Mouse (Mus musculus) stomach, embryonic 16.5 days (tissue): ENCODE results near the gene Yap1. TPM values are rescaled to one million over a fixed set of nuclear protein-coding genes. Genes with fewer than 3 reads are reported as not detected.

Source experiments
- ATAC-seq: fragments of 200-750 bp; cut with Nextera tagmentation; 2 replicates; pipeline ENCODE4 v1.8.0; 2017; ENCODE audit warnings: moderate number of reproducible peaks, moderate TSS enrichment; ENCODE audit not compliant: insufficient read depth, low FRiP score
- H3K27ac ChIP-seq: fragments of 300-500 bp; sonication (generic); 2 replicates; pipeline ENCODE4 v1.5.1; 2014; ENCODE audit warnings: low read length
- H3K27me3 ChIP-seq: fragments of 300-500 bp; sonication (generic); 2 replicates; pipeline ENCODE4 v1.6.1; 2014; ENCODE audit warnings: low read length, control low read depth, mixed read lengths; ENCODE audit not compliant: control insufficient read depth, insufficient read depth
- H3K36me3 ChIP-seq: fragments of 300-500 bp; sonication (generic); 2 replicates; pipeline ENCODE4 v1.6.1; 2014; ENCODE audit warnings: low read length; ENCODE audit not compliant: control insufficient read depth, insufficient read depth
- H3K4me1 ChIP-seq: fragments of 300-500 bp; sonication (generic); 2 replicates; pipeline ENCODE4 v1.6.1; 2014; ENCODE audit warnings: low read length, control low read depth, mixed read lengths; ENCODE audit not compliant: control insufficient read depth, insufficient read depth
- H3K4me2 ChIP-seq: fragments of 300-500 bp; sonication (generic); 2 replicates; pipeline ENCODE4 v1.6.1; 2014; ENCODE audit warnings: low read depth, low read length, mixed read lengths
- H3K4me3 ChIP-seq: fragments of 300-500 bp; sonication (generic); replicated peaks from 2 replicates; pipeline ENCODE4 v1.5.1; 2014; ENCODE audit warnings: mild to moderate bottlenecking, low read length
- H3K9ac ChIP-seq: fragments of 300-500 bp; sonication (generic); 2 replicates; pipeline ENCODE4 v1.6.1; 2014; ENCODE audit warnings: low read length
- H3K9me3 ChIP-seq: fragments of 300-500 bp; sonication (generic); replicated peaks from 2 replicates; pipeline ENCODE4 v1.6.1; 2016; ENCODE audit warnings: low read length, control low read depth; ENCODE audit not compliant: control insufficient read depth
- WGBS: fragments of 180-500 bp; shearing (Covaris S2); extraction: QIAGEN DNeasy Blood & Tissue Kit; methylation state at CpG from one replicate; pipeline ENCODE4 v1.1.7; 2014; 5-methylcytosine and 5-hydroxymethylcytosine counted together
- polyA plus RNA-seq: library from polyadenylated mRNA; unstranded; fragments of >200 nt; fragmentation: Nextera tagmentation; extraction: Ambion mirVana; gene quantifications from 2 replicates; pipeline ENCODE4 v1.2.1, GENCODE M21; 2015

The Yap1 gene
- polyA plus RNA-seq: 21.3 and 23.8 TPM in 2 replicates

DNA sequence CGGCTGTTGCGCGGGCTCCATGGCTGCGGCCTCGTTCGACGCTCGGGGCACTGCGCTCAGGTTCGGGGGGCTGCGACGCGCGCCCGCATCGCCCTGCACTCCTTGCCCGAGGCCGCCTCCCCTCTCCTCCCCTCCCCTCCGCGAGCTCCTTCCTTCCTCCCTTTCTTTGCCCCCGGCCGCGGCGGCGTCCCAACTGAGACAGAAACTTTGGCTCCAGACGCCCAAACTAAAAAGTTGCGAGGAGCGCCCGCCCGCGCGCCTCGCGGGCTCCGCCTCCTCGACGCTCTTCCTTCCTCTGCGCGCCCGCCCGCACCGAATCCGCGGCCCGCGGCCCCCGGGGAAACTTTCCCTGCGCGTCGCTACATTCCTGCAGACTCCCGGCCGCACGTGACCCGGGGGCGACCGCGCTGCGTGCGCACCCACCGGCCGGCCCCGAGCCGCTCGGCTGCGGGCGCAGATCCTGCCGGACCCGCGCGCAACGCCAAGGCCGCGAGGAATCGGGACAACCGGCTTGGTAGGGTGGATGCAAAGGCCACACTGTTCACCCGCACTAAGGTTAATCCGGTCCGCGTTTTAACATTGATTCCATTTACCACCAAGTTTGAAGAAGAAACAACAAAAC lies at the start of gene Yap1:
Gene Yap1, minus strand, starts transcription at position 227 of the 622 bp plus-strand sequence.
- ATAC-seq: peak; percentile 87
- H3K4me1 ChIP-seq: peaks cover 9% of the 10 kb centered on the region
- no peaks in the 10 kb centered on the region for H3K9me3 ChIP-seq
- peak within 1 kb of the TSS; percentile 98 for H3K9ac ChIP-seq
- peak within 1 kb of the TSS; percentile 71 for H3K4me2 ChIP-seq
- peak within 1 kb of the TSS; percentile 97 for H3K27ac ChIP-seq
- no peaks in the 10 kb centered on the region for H3K27me3 ChIP-seq
- peak within 1 kb of the TSS; percentile 84 for H3K4me3 ChIP-seq
- H3K36me3 ChIP-seq: no peaks in the 10 kb centered on the region
- under 1% methylated on average over 67 of the region's 79 CpGs for WGBS

DNA sequence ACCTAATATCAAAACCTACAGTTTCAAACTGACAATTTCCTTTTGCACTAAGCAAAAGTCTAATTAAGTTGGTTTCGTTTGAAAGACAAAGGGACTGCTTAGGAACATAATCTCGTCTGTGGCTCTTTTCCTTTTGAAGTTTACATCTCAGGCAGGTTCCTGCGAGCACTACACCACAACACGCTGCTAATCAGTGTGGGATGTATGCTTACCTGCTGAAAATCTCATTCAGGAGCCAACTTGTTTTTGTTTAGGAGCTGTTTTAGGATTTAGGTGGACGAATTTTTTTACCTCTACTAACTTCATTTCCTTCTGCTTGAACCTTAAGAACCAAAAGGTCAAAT lies 38.6 kb upstream of the Yap1 start:
- no peak for ATAC-seq
- Histone ChIP-seq H3K9ac (peak overlapping the region; percentile 81), H3K4me3 (peak overlapping the region; percentile 87), H3K36me3 (no peaks in the 10 kb centered on the region), H3K27me3 (no peaks in the 10 kb centered on the region), H3K4me2 (peak overlapping the region; percentile 59), H3K9me3 (no peaks in the 10 kb centered on the region), H3K4me1 (0 out of 2 replicates have a peak, but pooled peaks cover 4% of the 10 kb centered on the region), H3K27ac (peak overlapping the region; percentile 72; the same call in 1 of the 2 replicates)
- WGBS: 14% methylated on average over 5 of the region's 5 CpGs

DNA sequence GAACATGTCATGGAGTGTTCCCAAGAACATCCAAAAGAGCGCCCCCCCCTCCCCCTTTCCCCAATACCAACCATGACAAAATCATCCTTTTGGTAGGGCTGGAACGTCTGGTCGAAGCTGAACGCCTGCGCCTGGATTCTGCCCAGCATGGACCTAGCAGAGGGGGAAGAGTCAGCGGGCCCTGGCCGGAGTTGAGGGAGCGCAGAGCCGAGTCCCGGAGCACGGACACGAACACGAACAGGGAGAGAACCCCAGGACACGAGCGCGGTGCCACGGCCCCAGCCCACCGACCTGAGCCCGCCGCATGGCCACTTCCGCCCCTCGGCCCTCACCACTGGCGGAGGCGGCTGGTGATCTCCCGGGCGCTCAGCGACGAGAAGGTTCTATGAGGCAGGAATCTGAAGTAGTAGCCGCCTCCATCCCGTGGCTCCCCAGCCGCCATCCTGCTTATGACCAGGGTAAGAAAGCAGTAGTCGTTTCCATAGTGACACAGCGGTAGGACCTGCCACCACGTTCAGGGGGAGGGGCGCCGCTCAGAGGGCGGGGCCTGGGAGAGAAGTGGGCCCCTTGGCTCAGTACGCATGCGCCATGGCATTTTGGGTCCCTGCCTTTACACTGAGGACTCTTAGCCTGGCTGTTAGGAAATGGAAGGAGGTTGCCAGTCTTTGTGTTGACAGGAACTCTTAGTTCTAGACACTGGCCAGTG lies 38.1 kb upstream of the Yap1 start, which contains the start of gene Cfap300:
Gene Cfap300, minus strand, starts transcription at position 486 of the 706 bp plus-strand sequence.
- 0 out of 2 replicates have a peak, but pooled peaks cover 4% of the 10 kb centered on the region for H3K4me1 ChIP-seq
- peak within 1 kb of the TSS; percentile 87 for H3K4me3 ChIP-seq
- ATAC-seq: peak; percentile 97
- H3K27ac ChIP-seq: peak within 1 kb of the TSS; percentile 72
- H3K4me2 ChIP-seq: peak within 1 kb of the TSS; percentile 59
- H3K36me3 ChIP-seq: no peaks in the 10 kb centered on the region
- under 1% methylated on average over 39 of the region's 39 CpGs for WGBS
- peak within 1 kb of the TSS; percentile 81 for H3K9ac ChIP-seq
- H3K9me3 ChIP-seq: no peaks in the 10 kb centered on the region
- no peaks in the 10 kb centered on the region for H3K27me3 ChIP-seq

DNA sequence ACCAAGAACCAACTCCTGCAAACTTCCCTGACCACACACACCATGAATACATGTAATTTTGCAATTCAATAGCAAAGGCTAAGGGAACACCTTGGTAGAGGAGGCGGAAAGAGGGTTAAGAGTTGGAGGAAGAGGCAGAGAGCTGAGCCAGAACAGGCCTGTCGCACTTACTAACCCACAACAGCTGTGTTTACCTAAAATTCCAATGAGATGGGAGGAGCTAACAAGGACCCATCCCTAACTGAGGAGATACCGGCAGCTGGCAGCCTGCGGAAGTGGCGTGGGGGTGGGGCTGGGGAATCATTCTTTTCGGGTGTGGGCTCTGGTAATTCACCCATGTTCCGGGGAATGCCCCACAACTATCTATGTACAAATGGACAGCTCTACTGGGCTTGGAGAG lies 31.1 kb upstream of the Yap1 start:
- no peaks in the 10 kb centered on the region for H3K9me3 ChIP-seq
- H3K36me3 ChIP-seq: no peaks in the 10 kb centered on the region
- 10% methylated on average over 7 of the region's 7 CpGs for WGBS
- ATAC-seq: peak; percentile 83
- H3K4me2 ChIP-seq: peak overlapping the region; percentile 17
- H3K4me3 ChIP-seq: no peak overlapping the region; the same call in 1 of the 2 replicates
- peaks cover 3% of the 10 kb centered on the region; the same call in 1 of the 2 replicates for H3K4me1 ChIP-seq
- no peaks in the 10 kb centered on the region for H3K27me3 ChIP-seq
- peak overlapping the region; percentile 6; the same call in 1 of the 2 replicates for H3K27ac ChIP-seq
- H3K9ac ChIP-seq: no peak overlapping the region

DNA sequence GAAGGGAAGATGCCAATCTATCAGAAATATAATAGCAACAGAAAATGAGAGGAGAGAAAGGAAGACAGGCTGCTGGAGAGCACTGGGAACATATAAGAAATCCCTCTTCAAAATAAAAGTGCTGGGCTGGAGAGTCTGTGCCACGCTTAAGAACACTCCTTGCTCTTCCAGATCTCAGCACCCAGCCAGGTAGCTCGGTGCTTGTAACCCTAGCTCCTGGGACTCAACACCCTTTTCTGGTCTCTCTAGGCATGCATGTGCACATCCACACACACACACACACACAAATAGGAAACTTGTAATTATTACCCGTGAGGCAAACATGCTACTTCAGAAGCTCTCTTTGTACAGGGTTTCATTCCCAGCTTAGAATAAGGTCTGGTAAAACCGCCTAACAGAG lies 30.7 kb upstream of the Yap1 start:
- H3K27ac ChIP-seq: peak overlapping the region; percentile 6; the same call in 1 of the 2 replicates
- no peaks in the 10 kb centered on the region for H3K36me3 ChIP-seq
- H3K4me1 ChIP-seq: peaks cover 3% of the 10 kb centered on the region; the same call in 1 of the 2 replicates
- H3K4me3 ChIP-seq: no peak overlapping the region
- 45% methylated on average over 4 of the region's 4 CpGs for WGBS
- H3K9ac ChIP-seq: no peak overlapping the region
- H3K9me3 ChIP-seq: no peaks in the 10 kb centered on the region
- H3K4me2 ChIP-seq: no peak overlapping the region
- H3K27me3 ChIP-seq: no peaks in the 10 kb centered on the region
- no peak for ATAC-seq

DNA sequence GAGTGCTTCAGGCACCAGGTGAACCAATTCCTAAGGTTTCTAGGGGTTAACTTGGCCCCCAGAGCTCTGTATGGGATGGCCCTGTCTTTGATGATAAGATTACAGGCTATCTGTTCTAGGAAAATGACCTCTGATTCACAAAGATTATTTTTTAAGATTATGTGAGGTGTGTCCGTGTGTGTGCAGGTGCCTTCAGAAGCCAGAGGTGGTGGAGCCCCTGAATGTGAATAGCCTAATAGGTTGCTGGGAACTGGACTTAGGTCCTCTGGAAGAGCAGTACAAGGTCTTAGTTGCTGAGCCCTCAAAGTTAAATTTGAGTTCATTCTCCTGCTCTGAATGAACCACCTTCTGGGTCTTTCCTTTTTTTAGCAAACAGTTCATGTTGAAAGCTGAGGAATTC lies 29.7 kb upstream of the Yap1 start:
- H3K4me2 ChIP-seq: no peak overlapping the region
- H3K9me3 ChIP-seq: no peaks in the 10 kb centered on the region
- H3K4me1 ChIP-seq: peaks cover 3% of the 10 kb centered on the region; the same call in 1 of the 2 replicates
- H3K27ac ChIP-seq: no peak overlapping the region
- ATAC-seq: no peak
- H3K36me3 ChIP-seq: no peaks in the 10 kb centered on the region
- no peak overlapping the region for H3K9ac ChIP-seq
- WGBS: 65% methylated on average over 1 of the region's 1 CpGs
- no peak overlapping the region for H3K4me3 ChIP-seq
- no peaks in the 10 kb centered on the region for H3K27me3 ChIP-seq

DNA sequence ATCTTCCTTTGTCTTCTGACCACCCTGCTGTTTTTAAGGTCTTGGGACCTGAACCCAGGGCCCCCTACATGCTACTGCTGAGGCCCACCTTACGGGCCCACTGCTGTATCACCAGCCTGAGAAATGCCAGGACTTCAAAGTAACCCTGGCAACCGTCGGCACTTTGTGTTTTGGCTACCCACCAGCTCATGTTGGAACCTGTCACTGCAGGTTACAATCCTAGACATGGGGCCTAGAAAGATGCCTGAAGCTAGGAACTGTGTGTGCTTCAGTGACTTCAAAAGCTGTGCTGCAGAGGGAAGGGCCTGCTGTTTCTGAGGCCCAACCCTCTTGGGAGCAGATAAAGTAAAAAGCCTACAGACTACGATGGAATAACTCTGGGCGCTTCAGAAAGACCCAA lies 28.5 kb upstream of the Yap1 start:
- H3K9me3 ChIP-seq: no peaks in the 10 kb centered on the region
- no peaks in the 10 kb centered on the region for H3K27me3 ChIP-seq
- no peak overlapping the region for H3K4me3 ChIP-seq
- peaks cover 3% of the 10 kb centered on the region; the same call in 1 of the 2 replicates for H3K4me1 ChIP-seq
- H3K36me3 ChIP-seq: no peaks in the 10 kb centered on the region
- H3K4me2 ChIP-seq: no peak overlapping the region
- no peak overlapping the region for H3K27ac ChIP-seq
- 71% methylated on average over 5 of the region's 5 CpGs for WGBS
- no peak for ATAC-seq
- H3K9ac ChIP-seq: no peak overlapping the region

DNA sequence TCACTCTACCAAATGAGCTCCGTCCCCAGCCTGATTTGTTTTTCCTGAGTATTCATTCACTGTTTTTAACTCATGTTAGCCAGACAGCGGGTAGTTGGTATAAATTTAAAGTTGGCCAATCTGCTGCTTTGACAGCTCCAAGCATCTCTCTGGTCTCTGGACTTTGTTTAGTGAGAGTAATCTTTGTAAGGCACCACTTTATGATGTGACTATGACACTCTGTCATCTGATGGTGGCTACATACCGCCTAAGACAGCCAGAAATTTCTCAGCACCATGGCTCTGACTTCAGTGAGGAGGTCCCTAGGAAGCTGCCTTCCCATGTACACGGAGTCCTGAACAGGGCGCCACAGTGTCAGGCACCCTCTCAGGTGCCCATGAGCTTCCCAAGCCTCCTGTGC lies 14.2 kb upstream of the Yap1 start:
- no peak for ATAC-seq
- H3K36me3 ChIP-seq: no peaks in the 10 kb centered on the region
- no peaks in the 10 kb centered on the region for H3K27me3 ChIP-seq
- no peak overlapping the region for H3K4me2 ChIP-seq
- H3K27ac ChIP-seq: no peak overlapping the region
- H3K9ac ChIP-seq: no peak overlapping the region
- no peaks in the 10 kb centered on the region for H3K4me1 ChIP-seq
- 83% methylated on average over 5 of the region's 5 CpGs for WGBS
- no peaks in the 10 kb centered on the region for H3K9me3 ChIP-seq
- no peak overlapping the region for H3K4me3 ChIP-seq

DNA sequence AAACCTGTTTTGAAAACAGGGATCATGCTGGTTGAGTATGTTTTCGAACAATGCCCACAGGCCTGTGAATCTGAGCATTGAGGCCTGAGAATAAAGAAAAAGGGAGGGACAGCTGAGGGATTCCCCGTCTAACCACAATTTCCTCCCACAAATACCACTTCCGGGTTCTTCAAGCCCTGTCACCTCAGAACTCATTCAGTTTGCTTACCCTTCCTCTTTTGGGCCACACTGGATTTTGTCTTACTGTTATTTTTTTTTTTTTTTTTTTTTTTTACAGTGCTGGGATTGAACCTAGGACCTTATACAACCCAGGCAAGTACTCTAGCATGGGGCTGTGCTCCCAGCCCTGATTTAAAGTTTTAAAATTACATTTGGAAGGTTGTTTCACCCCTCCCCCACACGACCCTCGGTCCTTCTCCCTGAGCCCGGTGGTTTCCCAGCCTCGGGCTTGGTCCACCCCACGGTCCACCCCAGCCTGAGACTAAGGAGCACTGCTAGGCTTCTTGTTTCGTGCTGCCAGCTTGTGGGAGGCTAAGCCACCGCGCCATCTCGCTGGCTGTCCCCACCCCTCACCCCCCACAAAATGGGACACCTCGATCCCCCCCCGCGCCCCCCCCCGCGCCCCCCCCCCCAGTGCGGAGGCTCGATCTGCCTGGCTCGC lies 13.0 kb upstream of the Yap1 start:
- H3K9me3 ChIP-seq: no peaks in the 10 kb centered on the region
- H3K27ac ChIP-seq: no peak overlapping the region
- no peak overlapping the region for H3K4me3 ChIP-seq
- H3K4me2 ChIP-seq: no peak overlapping the region
- WGBS: 60% methylated on average over 12 of the region's 20 CpGs
- no peak overlapping the region for H3K9ac ChIP-seq
- H3K36me3 ChIP-seq: no peaks in the 10 kb centered on the region
- H3K4me1 ChIP-seq: no peaks in the 10 kb centered on the region
- no peak for ATAC-seq
- H3K27me3 ChIP-seq: no peaks in the 10 kb centered on the region
